Mouse (Mus musculus): ENCODE results near the gene Aif1l.

The Aif1l gene

GRCm38 (mm10) chr2:31952725-31953124 lies 2.8 kb downstream of the Aif1l start:
- DNase-seq = no peak

GRCm38 (mm10) chr2:31953687-31954086 lies 3.7 kb downstream of the Aif1l start:
- peak; percentile 67 to 80 for DNase-seq

- peak; percentile 40 to 66 for DNase-seq
Observed at GRCm38 (mm10) chr2:31954779-31955181, 4.8 kb downstream of the Aif1l start.

- DNase-seq = no peak
Observed at GRCm38 (mm10) chr2:31955686-31956085, 5.7 kb downstream of the Aif1l start.

GRCm38 (mm10) chr2:31957211-31957610 lies 7.3 kb downstream of the Aif1l start:
- DNase-seq = no peak

- no peak for DNase-seq
Observed at GRCm38 (mm10) chr2:31960986-31961385, 11.0 kb downstream of the Aif1l start.

GRCm38 (mm10) chr2:31961791-31962222 lies 11.9 kb downstream of the Aif1l start:
- DNase-seq = peak in 1 of 2 experiments; percentile 53

GRCm38 (mm10) chr2:31962501-31963224 lies 12.7 kb downstream of the Aif1l start:
- DNase-seq = peak in 1 of 2 experiments; percentile 58

GRCm38 (mm10) chr2:31963491-31963890 lies 13.6 kb downstream of the Aif1l start:
- peak; percentile 50 to 72 for DNase-seq

GRCm38 (mm10) chr2:31964191-31964590 lies 14.3 kb downstream of the Aif1l start:
- no peak for DNase-seq

GRCm38 (mm10) chr2:31965110-31965509 lies 15.2 kb downstream of the Aif1l start:
- DNase-seq = peak; percentile 76 to 81

- no peak for DNase-seq
Observed at GRCm38 (mm10) chr2:31966801-31967200, 16.9 kb downstream of the Aif1l start.

GRCm38 (mm10) chr2:31972589-31972988 lies 22.6 kb downstream of the Aif1l start:
- DNase-seq = peak in 1 of 2 experiments; percentile 41

GRCm38 (mm10) chr2:31974141-31974808 lies 24.3 kb downstream of the Aif1l start, which contains the start of gene Nup214:
Gene Nup214 (plus strand): TSS chr2:31974436.
- DNase-seq = peak; percentile 100

- no peak for DNase-seq
Observed at GRCm38 (mm10) chr2:31974809-31975371, 25.0 kb downstream of the Aif1l start.

- DNase-seq = no peak
Observed at GRCm38 (mm10) chr2:31987774-31988173, 37.8 kb downstream of the Aif1l start.

GRCm38 (mm10) chr2:31990961-31991360 lies 41.0 kb downstream of the Aif1l start:
- DNase-seq = no peak

- DNase-seq = no peak
Observed at GRCm38 (mm10) chr2:31994896-31995295, 45.0 kb downstream of the Aif1l start.

- DNase-seq = no peak
Observed at GRCm38 (mm10) chr2:31996060-31996459, 46.1 kb downstream of the Aif1l start.

- no peak for DNase-seq
Observed at GRCm38 (mm10) chr2:31997539-31997938, 47.6 kb downstream of the Aif1l start.

- no peak for DNase-seq
Observed at GRCm38 (mm10) chr2:31998443-31998842, 48.5 kb downstream of the Aif1l start.

- DNase-seq = no peak
Observed at GRCm38 (mm10) chr2:32008311-32008710, 58.4 kb downstream of the Aif1l start.

- DNase-seq = no peak
Observed at GRCm38 (mm10) chr2:32008716-32009115, 58.8 kb downstream of the Aif1l start.

GRCm38 (mm10) chr2:32019704-32020103 lies 69.8 kb downstream of the Aif1l start:
- no peak for DNase-seq

All from kidney, postnatal 4 days (tissue).